ENCODE assay signal across 14 mouse cellular contexts in the genomic region with DNA sequence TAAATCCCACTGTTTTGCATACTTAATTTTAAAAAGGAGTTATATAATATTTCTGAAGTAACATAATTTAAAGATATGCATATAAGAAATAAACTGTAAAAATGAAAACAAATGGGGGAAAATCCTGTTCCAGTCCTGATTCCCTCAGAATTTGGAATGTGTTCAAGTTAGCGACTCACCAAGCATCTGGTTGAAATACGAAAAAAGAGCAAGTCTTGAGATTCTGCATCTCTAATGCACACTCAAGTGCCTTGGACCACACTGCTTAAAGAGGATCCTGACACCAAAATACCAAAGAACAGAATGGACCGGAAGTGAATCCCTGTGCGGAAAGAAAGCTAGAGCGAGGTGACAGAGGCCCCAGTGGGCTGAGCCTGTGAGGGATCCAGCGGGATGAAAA. TPM values are rescaled to one million over a fixed set of nuclear protein-coding genes. Genes with fewer than 3 reads are reported as not detected.
DNase-seq lines count a peak whose midpoint lies in the region; ATAC-seq lines count a peak whose summit lies in the region.
"Had no signal": no experiment of that assay in that cellular context is flagged by ENCODE, and none has a peak within 500 bp of the region (broad histone marks: within the 10 kb centered on the region; RNA-seq: fewer than 3 reads in every experiment).

No protein-coding gene starts in this region.

- no peaks in the 10 kb centered on the region for H3K36me3 ChIP-seq in embryonic facial prominence, embryonic 12.5 days
- no peaks in the 10 kb centered on the region for H3K36me3 ChIP-seq in embryonic facial prominence, embryonic 10.5 days (replicated peaks)
- no peaks in the 10 kb centered on the region for H3K36me3 ChIP-seq in forebrain, embryonic 14.5 days (ENCODE audit: control insufficient read depth, insufficient read depth, low read length)
- no peaks in the 10 kb centered on the region for H3K36me3 ChIP-seq in kidney, embryonic 14.5 days (ENCODE audit: control insufficient read depth, insufficient read depth, low read length)
- H3K36me3 ChIP-seq: intestine, embryonic 15.5 days had no signal

- no peak for DNase-seq in embryonic facial prominence, embryonic 10.5 days (ENCODE audit: low spot score)
- peak; percentile 3 to 4 for DNase-seq in left cerebral cortex, postnatal 14 days (ENCODE audit: low spot score in 2 of 2)
- DNase-seq in left cerebral cortex, adult 9 months (ENCODE audit: low spot score in 2 of 2): no peak
- DNase-seq in adipocyte (ENCODE audit: low spot score): peak; percentile 14
- DNase-seq in forebrain, embryonic 14.5 days (ENCODE audit: low spot score): peak; percentile 51
- DNase-seq in thymus, postnatal 25 days: no peak
- DNase-seq: heart, adult 2 months; layer of hippocampus, adult 9-11 months had no signal

- no peak overlapping the region for H3K4me2 ChIP-seq in embryonic facial prominence, embryonic 12.5 days (replicated peaks)
- H3K4me2 ChIP-seq in forebrain, embryonic 14.5 days (ENCODE audit: low read length): 0 out of 2 replicates have a peak overlapping the region, but pooled peaks have one; percentile 12
- no peak overlapping the region for H3K4me2 ChIP-seq in kidney, embryonic 14.5 days (replicated peaks; ENCODE audit: low read depth, low read length)
- H3K4me2 ChIP-seq: intestine, embryonic 15.5 days; liver, embryonic 11.5 days had no signal

- H3K9ac ChIP-seq in embryonic facial prominence, embryonic 12.5 days: no peak overlapping the region
- H3K9ac ChIP-seq in forebrain, embryonic 14.5 days (ENCODE audit: low read length): no peak overlapping the region
- no peak overlapping the region for H3K9ac ChIP-seq in kidney, embryonic 14.5 days (ENCODE audit: low read depth, low read length)
- H3K9ac ChIP-seq: intestine, embryonic 15.5 days had no signal

- H3K4me1 ChIP-seq in embryonic facial prominence, embryonic 12.5 days: peaks cover 16% of the 10 kb centered on the region
- peaks cover 34% of the 10 kb centered on the region for H3K4me1 ChIP-seq in embryonic facial prominence, embryonic 10.5 days
- peaks cover 10% of the 10 kb centered on the region; the same call in 1 of the 2 replicates for H3K4me1 ChIP-seq in forebrain, embryonic 14.5 days (ENCODE audit: control insufficient read depth, insufficient read depth, low read length)
- 0 out of 2 replicates have a peak, but pooled peaks cover 5% of the 10 kb centered on the region for H3K4me1 ChIP-seq in kidney, embryonic 14.5 days (ENCODE audit: control insufficient read depth, insufficient read depth, low read length)

- ATAC-seq in embryonic facial prominence, embryonic 12.5 days (ENCODE audit: insufficient number of reproducible peaks, insufficient read depth, low FRiP score, low TSS enrichment): no peak
- no peak for ATAC-seq in forebrain, embryonic 14.5 days
- no peak for ATAC-seq in kidney, embryonic 14.5 days (ENCODE audit: low FRiP score, low TSS enrichment)
- ATAC-seq: activated CD4-positive, CD25-positive, alpha-beta regulatory T cell, adult 4 months; intestine, embryonic 15.5 days had no signal

- H3K4me3 ChIP-seq in embryonic facial prominence, embryonic 12.5 days: no peak overlapping the region
- no peak overlapping the region for H3K4me3 ChIP-seq in embryonic facial prominence, embryonic 10.5 days
- H3K4me3 ChIP-seq in forebrain, embryonic 14.5 days (ENCODE audit: low read depth, low read length): no peak overlapping the region
- H3K4me3 ChIP-seq in kidney, embryonic 14.5 days (ENCODE audit: low read length): no peak overlapping the region
- H3K4me3 ChIP-seq: heart, adult 2 months; intestine, embryonic 15.5 days had no signal

- intact Hi-C loops in left cerebral cortex, postnatal 14 days (cut with DNase I): no loop called here

- no peaks in the 10 kb centered on the region for H3K9me3 ChIP-seq in embryonic facial prominence, embryonic 12.5 days
- H3K9me3 ChIP-seq in embryonic facial prominence, embryonic 10.5 days: no peaks in the 10 kb centered on the region
- H3K9me3 ChIP-seq in forebrain, embryonic 14.5 days (replicated peaks; ENCODE audit: control insufficient read depth, low read length): no peaks in the 10 kb centered on the region
- H3K9me3 ChIP-seq in kidney, embryonic 14.5 days (ENCODE audit: control insufficient read depth, low read length): no peaks in the 10 kb centered on the region
- H3K9me3 ChIP-seq: intestine, embryonic 15.5 days had no signal

- WGBS in embryonic facial prominence, embryonic 12.5 days: 48% methylated on average over 6 of the region's 6 CpGs
- WGBS in embryonic facial prominence, embryonic 10.5 days: 42% methylated on average over 6 of the region's 6 CpGs
- 28% methylated on average over 6 of the region's 6 CpGs for WGBS in forebrain, embryonic 14.5 days
- 75% methylated on average over 6 of the region's 6 CpGs for WGBS in kidney, embryonic 14.5 days

- H3K27me3 ChIP-seq in embryonic facial prominence, embryonic 12.5 days: no peaks in the 10 kb centered on the region
- no peaks in the 10 kb centered on the region for H3K27me3 ChIP-seq in embryonic facial prominence, embryonic 10.5 days (replicated peaks; ENCODE audit: low read depth, poor library complexity, severe bottlenecking)
- no peaks in the 10 kb centered on the region for H3K27me3 ChIP-seq in forebrain, embryonic 14.5 days (replicated peaks; ENCODE audit: control insufficient read depth, insufficient read depth, low read length)
- no peaks in the 10 kb centered on the region for H3K27me3 ChIP-seq in kidney, embryonic 14.5 days (ENCODE audit: control insufficient read depth, insufficient read depth, low read length)
- H3K27me3 ChIP-seq: intestine, embryonic 15.5 days had no signal

- peak overlapping the region; percentile 46 for H3K27ac ChIP-seq in embryonic facial prominence, embryonic 12.5 days
- no peak overlapping the region; the same call in 1 of the 2 replicates for H3K27ac ChIP-seq in embryonic facial prominence, embryonic 10.5 days (replicated peaks)
- H3K27ac ChIP-seq in forebrain, embryonic 14.5 days (ENCODE audit: low read depth, low read length): peak overlapping the region; percentile 57; the same call in 1 of the 2 replicates
- H3K27ac ChIP-seq in kidney, embryonic 14.5 days (ENCODE audit: low read depth, low read length): no peak overlapping the region
- H3K27ac ChIP-seq: heart, adult 2 months; intestine, embryonic 15.5 days had no signal

RNA-seq across cellular contexts. Expression of a gene that starts 30.0 kb away (rescaled TPM):
- 24.7 and 26.7 TPM in 2 replicates for polyA plus RNA-seq in embryonic facial prominence, embryonic 12.5 days (2016; fragmentation: Nextera tagmentation; extraction: Ambion mirVana)
- 18.6 and 19.2 TPM in 2 replicates for polyA plus RNA-seq in embryonic facial prominence, embryonic 10.5 days (2016; fragmentation: Nextera tagmentation; extraction: Ambion mirVana)
- 10 to 100 TPM; 25.0 to 30.6 TPM for total RNA-seq in left cerebral cortex, postnatal 14 days (2021)
- 49.6 and 61.8 TPM in 2 replicates for polyA plus RNA-seq in forebrain, embryonic 14.5 days (2014; fragmentation: Nextera tagmentation; extraction: Ambion mirVana)
- 18.3 and 23.1 TPM in 2 replicates for polyA plus RNA-seq in kidney, embryonic 14.5 days (2014; fragmentation: Nextera tagmentation; extraction: Ambion mirVana)
- total RNA-seq: megakaryocyte progenitor cell, adult 5-6 weeks had no signal
- polyA plus RNA-seq: activated CD4-positive, CD25-positive, alpha-beta regulatory T cell, adult 4 months had no signal

Comparison
In these comparisons a context has a peak if more than half of its experiments do, and no peak if none do; other contexts are left out.
1. H3K27ac ChIP-seq: peak in embryonic facial prominence, embryonic 12.5 days (single experiment) and forebrain, embryonic 14.5 days (single experiment); none in embryonic facial prominence, embryonic 10.5 days (single experiment) and kidney, embryonic 14.5 days (single experiment).
2. DNase-seq: peak in left cerebral cortex, postnatal 14 days (2 of 2), adipocyte (single experiment) and forebrain, embryonic 14.5 days (single experiment); none in embryonic facial prominence, embryonic 10.5 days (single experiment), left cerebral cortex, adult 9 months (0 of 2) and thymus, postnatal 25 days (single experiment).